Mouse (Mus musculus) splenic B cell, adult 2 months (primary cell): ENCODE results near the gene Ski.
A peak's percentile ranks its signal among the peaks of the same experiment; 100 is the strongest.

Experiments
- DNase-seq: peaks from one replicate; pipeline ENCODE4 v3.0.0-alpha.2; 2011; ENCODE audit warnings: low read depth, low spot score
- H3K27me3 ChIP-seq: 2 replicates; pipeline ENCODE4 v1.6.1; 2012; ENCODE audit warnings: mild to moderate bottlenecking, low read length, moderate library complexity, mixed read lengths; ENCODE audit not compliant: control insufficient read depth, poor library complexity, insufficient read depth, severe bottlenecking
- H3K36me3 ChIP-seq: 2 replicates; pipeline ENCODE4 v1.6.1; 2012; ENCODE audit warnings: mild to moderate bottlenecking, low read length, moderate library complexity, mixed read lengths; ENCODE audit not compliant: control insufficient read depth, poor library complexity, insufficient read depth, severe bottlenecking

Gene Ski

GRCm38 (mm10) chr4:155242292-155242691, 19.9 kb upstream of the Ski start:
- DNase-seq, result no peak
- Histone ChIP-seq H3K27me3 (no peaks in the 10 kb centered on the region), H3K36me3 (no peaks in the 10 kb centered on the region)

GRCm38 (mm10) chr4:155241789-155242188, 19.4 kb upstream of the Ski start:
- H3K36me3 ChIP-seq, result no peaks in the 10 kb centered on the region
- H3K27me3 ChIP-seq, result no peaks in the 10 kb centered on the region
- DNase-seq, result no peak

DNA sequence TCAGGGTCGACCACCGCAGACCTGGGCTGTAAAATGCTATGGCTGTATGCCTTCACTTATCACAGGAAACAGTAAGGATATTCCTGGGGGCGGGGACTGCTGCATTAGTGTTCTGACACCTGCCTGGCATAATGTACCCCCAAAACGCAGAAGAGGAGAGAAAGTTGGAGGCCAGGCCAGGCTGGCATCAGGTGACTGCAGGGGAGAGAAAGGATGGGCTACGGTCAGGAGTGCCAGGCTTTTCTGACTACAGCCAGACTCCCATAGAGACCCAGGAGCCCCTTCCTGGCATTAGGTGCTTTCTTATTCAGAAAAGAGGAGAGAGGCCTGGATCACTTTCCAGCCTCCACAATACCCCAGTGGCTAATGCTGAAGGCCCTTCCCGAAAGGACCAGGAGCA, 17.1 kb upstream of the Ski start:
- no peak for DNase-seq
- no peaks in the 10 kb centered on the region for H3K27me3 ChIP-seq
- H3K36me3 ChIP-seq, result no peaks in the 10 kb centered on the region

DNA sequence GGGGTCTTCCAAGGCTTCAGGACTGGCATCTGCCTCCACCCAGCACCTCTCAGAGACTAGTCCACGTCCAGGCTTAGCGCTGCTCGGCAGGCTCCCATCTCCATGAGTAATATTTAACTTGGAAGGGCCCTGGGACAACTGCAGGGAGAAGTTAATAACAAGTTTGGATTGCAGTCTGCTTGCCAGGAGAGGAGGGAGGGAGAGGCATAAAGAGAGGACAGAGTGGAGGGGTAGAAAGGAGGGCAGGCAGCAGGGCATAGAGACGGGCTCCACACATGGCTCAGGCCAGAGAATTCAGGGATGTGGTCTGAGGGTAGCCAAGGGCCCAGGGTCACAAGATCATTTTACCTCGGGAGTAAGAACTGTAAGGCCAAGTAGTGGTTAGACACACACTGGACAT, 15.9 kb upstream of the Ski start:
- Histone ChIP-seq H3K36me3 (no peaks in the 10 kb centered on the region), H3K27me3 (no peaks in the 10 kb centered on the region)
- no peak for DNase-seq

DNA sequence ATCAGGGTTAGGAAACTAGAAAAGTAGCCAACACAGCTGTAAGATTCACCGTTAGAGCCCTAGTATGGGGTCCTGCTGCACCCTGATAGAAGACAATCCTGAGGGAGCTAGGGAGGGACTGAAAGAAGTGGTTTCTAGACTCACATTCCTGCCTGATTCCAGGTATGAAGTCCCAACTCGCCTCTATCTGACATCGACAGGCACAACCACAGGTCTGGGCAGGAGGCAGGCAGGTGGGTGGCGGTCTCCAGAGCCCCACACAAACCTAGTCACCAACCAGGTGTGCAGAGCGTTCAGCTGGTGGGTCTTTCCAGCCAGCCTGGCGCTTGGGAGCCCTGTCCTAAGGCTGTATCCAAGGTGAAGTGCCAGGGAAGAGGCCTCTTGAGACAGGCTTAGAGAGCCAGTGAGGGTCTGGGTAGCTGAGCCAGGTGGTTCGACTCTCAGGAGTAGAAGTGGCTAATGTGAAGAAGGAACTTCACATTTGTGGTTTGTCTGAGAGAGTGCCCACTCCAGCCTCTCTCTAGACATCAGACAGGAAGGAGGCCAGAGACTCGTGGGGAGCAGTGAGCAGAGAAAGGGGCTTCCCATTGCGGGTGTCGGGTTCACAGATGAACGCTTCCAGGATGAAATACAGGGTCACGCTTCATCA, 14.5 kb upstream of the Ski start:
- peak; percentile 87 for DNase-seq
- H3K27me3 ChIP-seq, result no peaks in the 10 kb centered on the region
- no peaks in the 10 kb centered on the region for H3K36me3 ChIP-seq

- H3K27me3 ChIP-seq, result no peaks in the 10 kb centered on the region
- H3K36me3 ChIP-seq, result no peaks in the 10 kb centered on the region
- DNase-seq, result no peak
Observed at GRCm38 (mm10) chr4:155235311-155236119, 13.1 kb upstream of the Ski start.

- no peaks in the 10 kb centered on the region for H3K27me3 ChIP-seq
- DNase-seq, result peak; percentile 58
- H3K36me3 ChIP-seq, result no peaks in the 10 kb centered on the region
Observed at GRCm38 (mm10) chr4:155234371-155235310, 12.2 kb upstream of the Ski start.

DNA sequence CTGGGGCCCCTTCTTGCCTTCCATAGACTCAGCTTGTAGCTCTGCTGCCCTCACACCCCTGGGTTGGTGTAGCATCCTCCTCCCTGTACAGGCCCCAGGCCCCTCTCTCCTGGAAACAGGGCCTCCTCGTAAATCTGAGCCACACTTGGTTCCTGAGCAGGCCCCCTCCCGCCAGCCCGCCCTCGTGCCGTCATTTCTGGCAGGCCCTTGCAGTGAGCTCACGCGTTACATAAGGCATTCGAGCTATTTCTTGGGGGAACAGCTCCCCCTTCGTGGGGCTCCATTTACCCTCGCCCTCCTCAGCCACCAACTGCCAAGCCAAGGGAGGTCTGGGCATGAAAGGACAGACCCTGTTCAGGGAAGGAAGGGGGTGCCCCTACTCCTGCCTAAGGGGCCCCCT, 11.5 kb upstream of the Ski start:
- no peaks in the 10 kb centered on the region for H3K36me3 ChIP-seq
- DNase-seq, result no peak
- H3K27me3 ChIP-seq, result no peaks in the 10 kb centered on the region

- no peaks in the 10 kb centered on the region for H3K36me3 ChIP-seq
- DNase-seq, result no peak
- H3K27me3 ChIP-seq, result no peaks in the 10 kb centered on the region
Observed at GRCm38 (mm10) chr4:155228461-155228860, 6.1 kb upstream of the Ski start.

GRCm38 (mm10) chr4:155227986-155228385, 5.6 kb upstream of the Ski start:
- Histone ChIP-seq H3K27me3 (no peaks in the 10 kb centered on the region), H3K36me3 (no peaks in the 10 kb centered on the region)
- DNase-seq, result no peak

GRCm38 (mm10) chr4:155225918-155226317, 3.5 kb upstream of the Ski start:
- Histone ChIP-seq H3K36me3 (no peaks in the 10 kb centered on the region), H3K27me3 (no peaks in the 10 kb centered on the region)
- no peak for DNase-seq

DNA sequence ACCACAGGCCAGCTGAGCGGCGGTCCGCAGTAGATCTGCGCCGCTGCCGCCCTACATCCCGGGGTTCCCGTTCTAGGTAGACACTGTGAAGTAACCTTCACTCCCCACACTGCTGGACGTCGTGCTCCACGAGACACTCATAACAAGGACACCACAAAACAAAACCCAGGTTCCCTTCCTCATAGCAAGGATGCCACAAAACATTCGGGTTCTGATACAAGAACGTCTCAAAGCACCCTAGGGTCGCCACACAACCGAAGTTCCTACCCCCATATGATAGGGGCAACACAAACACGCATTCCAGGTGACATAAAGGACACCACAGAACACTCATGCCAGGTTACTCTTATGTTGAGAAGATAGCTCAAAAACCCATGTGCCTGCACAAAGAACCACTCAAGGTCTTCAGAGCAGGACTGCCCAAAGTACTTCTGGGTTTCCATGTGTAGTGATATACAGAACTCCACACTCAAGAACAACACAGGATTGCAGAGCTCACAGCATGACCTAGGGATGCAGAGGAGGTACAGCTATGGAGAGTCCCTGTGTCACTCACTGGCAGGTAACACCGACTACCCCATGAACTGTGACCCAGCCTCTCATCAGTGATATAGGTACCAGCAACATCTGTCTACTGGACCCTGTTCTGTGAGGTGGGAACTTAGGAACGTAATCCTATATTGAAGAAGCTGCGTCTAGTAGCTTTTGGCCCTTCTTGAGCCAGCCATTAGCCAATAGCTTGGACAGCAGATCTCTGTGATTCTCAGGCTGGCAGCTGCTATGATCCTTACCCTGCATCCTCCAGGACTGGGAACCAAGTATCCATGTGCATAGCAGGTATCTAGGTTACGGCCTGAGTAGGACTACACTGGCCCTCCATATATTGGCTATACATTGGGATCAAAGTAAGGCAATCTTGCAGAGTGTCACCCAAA, 1.5 kb upstream of the Ski start:
- DNase-seq, result no peak
- H3K27me3 ChIP-seq, result no peaks in the 10 kb centered on the region
- no peaks in the 10 kb centered on the region for H3K36me3 ChIP-seq

DNA sequence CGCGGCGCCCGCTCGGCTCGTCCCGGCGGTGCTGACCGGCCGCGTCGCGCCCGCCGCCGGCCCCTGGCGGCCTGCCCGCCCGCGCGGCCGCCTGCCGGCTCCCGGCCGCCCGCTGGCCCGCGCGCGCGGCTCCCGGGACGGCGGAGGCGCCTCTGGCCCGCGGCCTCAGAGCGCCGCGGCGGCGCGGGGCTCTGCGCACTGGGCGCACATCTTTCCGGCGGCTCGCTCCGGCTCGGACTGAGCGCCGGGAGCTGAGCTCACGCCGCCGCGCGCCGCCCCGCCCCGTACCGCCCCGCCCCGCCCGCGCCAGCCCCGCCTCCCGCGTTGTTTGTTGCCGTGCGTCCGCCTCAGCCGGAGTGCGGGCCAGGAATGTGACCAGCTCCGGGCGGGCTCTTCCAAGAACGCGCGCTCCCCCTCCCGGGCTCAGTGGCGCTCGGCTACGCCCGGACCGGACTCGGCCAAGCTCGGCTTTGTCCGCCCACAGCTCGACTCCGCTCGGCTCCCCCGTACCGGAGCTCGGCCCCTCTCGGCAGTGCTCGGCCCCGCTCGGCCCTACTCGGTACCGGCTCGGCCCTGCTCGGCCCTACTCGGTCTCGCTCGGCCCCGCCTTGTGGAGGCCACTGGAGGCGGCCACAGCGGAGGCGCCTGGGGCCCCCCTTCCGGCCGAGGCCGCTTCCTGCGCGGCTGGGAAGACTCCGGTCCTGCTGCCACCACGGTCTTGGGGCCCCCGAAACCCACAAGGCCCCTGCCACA, 625 bp upstream of the Ski start:
- H3K27me3 ChIP-seq, result no peaks in the 10 kb centered on the region
- H3K36me3 ChIP-seq, result no peaks in the 10 kb centered on the region; the same call in 1 of the 2 replicates
- peak; percentile 98 for DNase-seq
